Mouse (Mus musculus) embryonic fibroblast, embryonic 13.5 days (primary cell): ENCODE data around the gene Cnot3. TPM values are rescaled to one million over a fixed set of nuclear protein-coding genes. Genes with fewer than 3 reads are reported as not detected.
"Not testable (repeated sequence)": the region's sequence is repeated elsewhere in the genome, so short reads cannot be mapped to it uniquely, and the experiment has no call there.

Experiments
- H3K27ac ChIP-seq: 2 replicates; pipeline ENCODE4 v1.5.1; 2012; ENCODE audit warnings: low read length, control low read depth, inconsistent platforms; ENCODE audit not compliant: insufficient read depth
- H3K4me1 ChIP-seq: 2 replicates; pipeline ENCODE4 v1.6.1; 2011; ENCODE audit warnings: low read length; ENCODE audit not compliant: control insufficient read depth, insufficient read depth
- H3K4me3 ChIP-seq: 2 replicates; pipeline ENCODE4 v1.5.1; 2011; ENCODE audit warnings: mild to moderate bottlenecking, control low read depth, low read length; ENCODE audit not compliant: insufficient read depth
- CTCF ChIP-seq: IDR thresholded peaks from 2 replicates; pipeline ENCODE4 v1.5.1; 2011; ENCODE audit warnings: mild to moderate bottlenecking, control low read depth, low read length, moderate library complexity, borderline replicate concordance; ENCODE audit not compliant: insufficient read depth
- POLR2A ChIP-seq: IDR thresholded peaks from 2 replicates; pipeline ENCODE4 v1.6.1; 2011; ENCODE audit warnings: low read depth, mild to moderate bottlenecking, control low read depth, low read length, moderate library complexity
- polyA plus RNA-seq: library from polyadenylated mRNA; stranded (reverse); fragments of >200 nt; gene quantifications from 2 replicates; pipeline ENCODE4 v1.2.4, GENCODE M21; 2011; ENCODE audit warnings: low read depth; ENCODE audit not compliant: missing spikeins, insufficient read length

Gene Cnot3
- polyA plus RNA-seq, 1 experiment, result 82.0 TPM

GRCm38 (mm10) chr7:3707027-3707426, 62.0 kb downstream of the Cnot3 start:
- peak overlapping the region; percentile 83 for H3K4me3 ChIP-seq
- TF ChIP-seq POLR2A (no peak; the same call in 1 of the 2 replicates), CTCF (no peak)
- peaks cover 5% of the 10 kb centered on the region for H3K4me1 ChIP-seq
- peak overlapping the region; percentile 44; the same call in 1 of the 2 replicates for H3K27ac ChIP-seq

GRCm38 (mm10) chr7:3707568-3708413, 62.7 kb downstream of the Cnot3 start:
- 0 out of 2 replicates have a peak overlapping the region, but pooled peaks have one; percentile 8 for H3K27ac ChIP-seq
- H3K4me3 ChIP-seq, result no peak overlapping the region
- peaks cover 5% of the 10 kb centered on the region for H3K4me1 ChIP-seq
- no peak for TF ChIP-seq CTCF
- peak; percentile 64; the same call in 1 of the 2 replicates for TF ChIP-seq POLR2A

GRCm38 (mm10) chr7:3708447-3708980, 63.4 kb downstream of the Cnot3 start:
- not testable (repeated sequence) for H3K27ac ChIP-seq, H3K4me3 ChIP-seq, H3K4me1 ChIP-seq

GRCm38 (mm10) chr7:3709000-3709399, 63.9 kb downstream of the Cnot3 start:
- peak; percentile 54 for TF ChIP-seq POLR2A
- no peak for TF ChIP-seq CTCF
- H3K27ac ChIP-seq, result no peak overlapping the region
- H3K4me1 ChIP-seq, result peaks cover 5% of the 10 kb centered on the region
- H3K4me3 ChIP-seq, result no peak overlapping the region

Other genes starting within 250 kb of the Cnot3 start
- gene Cacng6, start 221.1 kb upstream of the Cnot3 start, polyA plus RNA-seq, result not detected in 2 replicates
- gene Tarm1, start 142.6 kb upstream of the Cnot3 start, polyA plus RNA-seq, result 0.43 TPM in 1 of 2 replicates, not detected in the other
- gene Oscar, start 29.1 kb upstream of the Cnot3 start, polyA plus RNA-seq, result 0.37 TPM in 1 of 2 replicates, not detected in the other
- 386 and 396 TPM in 2 replicates for gene Ndufa3, start 27.9 kb upstream of the Cnot3 start, polyA plus RNA-seq
- gene Tfpt, start 15.3 kb upstream of the Cnot3 start, polyA plus RNA-seq, result 13.7 and 17.3 TPM in 2 replicates
- 42.2 and 51.8 TPM in 2 replicates for gene Prpf31, start 15.3 kb upstream of the Cnot3 start, polyA plus RNA-seq
- 8.0 and 9.8 TPM in 2 replicates for gene Leng1, start 20.6 kb downstream of the Cnot3 start, polyA plus RNA-seq
- gene Tmc4, start 32.3 kb downstream of the Cnot3 start, polyA plus RNA-seq, result 10.5 and 10.7 TPM in 2 replicates
- gene Tsen34, start 47.6 kb downstream of the Cnot3 start, polyA plus RNA-seq, result 81.5 and 85.6 TPM in 2 replicates
- gene Mboat7, start 48.3 kb downstream of the Cnot3 start, polyA plus RNA-seq, result 82.2 and 94.6 TPM in 2 replicates
- 1,255 and 1,395 TPM in 2 replicates for gene Rps9, start 58.7 kb downstream of the Cnot3 start, polyA plus RNA-seq
- 0.79 TPM in 1 of 2 replicates, not detected in the other for gene Pirb, start 75.1 kb downstream of the Cnot3 start, polyA plus RNA-seq
- gene Gm15448, start 180.4 kb downstream of the Cnot3 start, polyA plus RNA-seq, result not detected in 2 replicates
- gene Pira2, start 199.8 kb downstream of the Cnot3 start, polyA plus RNA-seq, result 0.42 TPM in 1 of 2 replicates, not detected in the other